Mouse (Mus musculus): ENCODE data around the gene Gm17416. TPM values are rescaled to one million over a fixed set of nuclear protein-coding genes. Genes with fewer than 3 reads are reported as not detected.

Gene Gm17416
- not detected in 2 replicates for polyA plus RNA-seq (2014; fragmentation: Nextera tagmentation; extraction: Ambion mirVana)

- Histone ChIP-seq H3K9ac (ENCODE audit: low read length) (no peak within 1 kb of the TSS), H3K36me3 (ENCODE audit: control insufficient read depth, insufficient read depth, low read length) (no peaks in the 10 kb centered on the region), H3K4me1 (replicated peaks; ENCODE audit: control insufficient read depth, insufficient read depth, low read length) (no peaks in the 10 kb centered on the region), H3K4me2 (ENCODE audit: low read length) (no peak within 1 kb of the TSS), H3K27me3 (replicated peaks; ENCODE audit: control insufficient read depth, insufficient read depth, low read length) (no peaks in the 10 kb centered on the region), H3K9me3 (ENCODE audit: control insufficient read depth, low read length) (no peaks in the 10 kb centered on the region), H3K4me3 (ENCODE audit: low read depth, low read length) (no peak within 1 kb of the TSS), H3K27ac (ENCODE audit: low read depth) (no peak within 1 kb of the TSS)
- WGBS: 90% methylated on average over 5 of the region's 5 CpGs
- no peak for DNase-seq (ENCODE audit: low spot score)
- ATAC-seq (replicated peaks; ENCODE audit: low FRiP score, low TSS enrichment, low read depth): no peak
Measured at GRCm38 (mm10) chr2:152569038-152569437, at the start of gene Gm17416. Gene Gm17416, plus strand, starts transcription at chr2:152569338.

- no peak for ATAC-seq (replicated peaks; ENCODE audit: low FRiP score, low TSS enrichment, low read depth)
- H3K4me1 ChIP-seq (replicated peaks; ENCODE audit: control insufficient read depth, insufficient read depth, low read length): no peaks in the 10 kb centered on the region
- H3K27me3 ChIP-seq (replicated peaks; ENCODE audit: control insufficient read depth, insufficient read depth, low read length): no peaks in the 10 kb centered on the region
- H3K27ac ChIP-seq (ENCODE audit: low read depth): no peak within 1 kb of the TSS
- no peak within 1 kb of the TSS for H3K4me2 ChIP-seq (ENCODE audit: low read length)
- H3K4me3 ChIP-seq (ENCODE audit: low read depth, low read length): no peak within 1 kb of the TSS
- H3K36me3 ChIP-seq (ENCODE audit: control insufficient read depth, insufficient read depth, low read length): no peaks in the 10 kb centered on the region
- WGBS: 43% methylated on average over 13 of the region's 13 CpGs
- DNase-seq (ENCODE audit: low spot score): no peak
- no peaks in the 10 kb centered on the region for H3K9me3 ChIP-seq (ENCODE audit: control insufficient read depth, low read length)
- H3K9ac ChIP-seq (ENCODE audit: low read length): no peak within 1 kb of the TSS
Measured at GRCm38 (mm10) chr2:152539944-152540710, 29.0 kb upstream of the Gm17416 start, which contains the start of gene Defb29. Gene Defb29, minus strand, starts transcription at chr2:152540098.

DNA sequence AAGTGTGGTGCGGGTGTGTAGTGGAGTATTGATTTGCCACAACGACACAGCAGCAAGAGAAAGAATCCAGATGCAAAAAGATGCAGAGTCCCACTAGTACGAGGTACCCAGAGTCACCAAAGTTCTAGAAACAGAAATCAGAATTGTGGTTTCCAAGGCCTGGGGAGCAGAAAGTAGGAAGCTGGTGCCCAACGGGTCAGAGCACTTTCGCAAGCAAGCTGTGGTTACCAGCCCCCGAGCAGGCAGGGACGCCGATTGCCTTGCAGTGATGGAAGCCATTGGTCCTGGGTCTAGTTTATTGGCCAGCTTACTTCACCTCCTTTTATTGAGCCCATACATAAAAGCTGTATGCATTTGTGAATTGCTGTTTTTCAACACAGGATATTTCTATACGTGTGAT lies 27.2 kb upstream of the Gm17416 start:
- Histone ChIP-seq H3K4me1 (replicated peaks; ENCODE audit: control insufficient read depth, insufficient read depth, low read length) (no peaks in the 10 kb centered on the region), H3K4me3 (ENCODE audit: low read depth, low read length) (no peak overlapping the region), H3K36me3 (ENCODE audit: control insufficient read depth, insufficient read depth, low read length) (no peaks in the 10 kb centered on the region), H3K27ac (ENCODE audit: low read depth) (no peak overlapping the region), H3K4me2 (ENCODE audit: low read length) (no peak overlapping the region), H3K9me3 (ENCODE audit: control insufficient read depth, low read length) (no peaks in the 10 kb centered on the region), H3K9ac (ENCODE audit: low read length) (no peak overlapping the region), H3K27me3 (replicated peaks; ENCODE audit: control insufficient read depth, insufficient read depth, low read length) (no peaks in the 10 kb centered on the region)
- WGBS: 86% methylated on average over 9 of the region's 9 CpGs
- ATAC-seq (replicated peaks; ENCODE audit: low FRiP score, low TSS enrichment, low read depth): no peak
- no peak for DNase-seq (ENCODE audit: low spot score)

- Histone ChIP-seq H3K4me2 (ENCODE audit: low read length) (no peak overlapping the region), H3K27ac (ENCODE audit: low read depth) (no peak overlapping the region), H3K9ac (ENCODE audit: low read length) (no peak overlapping the region), H3K4me3 (ENCODE audit: low read depth, low read length) (no peak overlapping the region), H3K27me3 (replicated peaks; ENCODE audit: control insufficient read depth, insufficient read depth, low read length) (no peaks in the 10 kb centered on the region), H3K9me3 (ENCODE audit: control insufficient read depth, low read length) (no peaks in the 10 kb centered on the region), H3K4me1 (replicated peaks; ENCODE audit: control insufficient read depth, insufficient read depth, low read length) (no peaks in the 10 kb centered on the region), H3K36me3 (ENCODE audit: control insufficient read depth, insufficient read depth, low read length) (no peaks in the 10 kb centered on the region)
- DNase-seq (ENCODE audit: low spot score) (no peak), ATAC-seq (replicated peaks; ENCODE audit: low FRiP score, low TSS enrichment, low read depth) (no peak)
- WGBS: 71% methylated on average over 2 of the region's 2 CpGs
Measured at GRCm38 (mm10) chr2:152542897-152543296, 26.2 kb upstream of the Gm17416 start.

DNA sequence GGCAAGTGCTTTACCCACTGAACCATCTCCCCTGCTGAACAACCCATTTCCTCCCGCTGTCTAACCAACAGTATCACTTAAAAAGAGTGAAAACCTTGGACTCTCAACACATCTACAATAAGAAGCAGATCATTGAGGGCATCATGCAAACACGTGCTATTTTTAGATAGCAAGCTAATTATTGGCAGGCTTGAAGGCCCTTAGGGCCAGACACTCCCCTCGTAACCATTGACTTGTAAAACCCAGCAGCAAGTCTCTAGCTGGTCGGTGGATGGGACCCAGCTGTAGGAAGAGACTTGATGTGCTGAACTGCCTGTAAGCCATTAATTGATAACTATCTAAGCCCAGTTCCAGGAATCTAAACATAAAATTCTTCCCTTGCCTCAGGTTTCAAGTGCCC lies 25.7 kb upstream of the Gm17416 start:
- WGBS: 67% methylated on average over 4 of the region's 4 CpGs
- H3K36me3 ChIP-seq (ENCODE audit: control insufficient read depth, insufficient read depth, low read length): no peaks in the 10 kb centered on the region
- ATAC-seq (replicated peaks; ENCODE audit: low FRiP score, low TSS enrichment, low read depth) (no peak), DNase-seq (ENCODE audit: low spot score) (no peak)
- no peaks in the 10 kb centered on the region for H3K4me1 ChIP-seq (replicated peaks; ENCODE audit: control insufficient read depth, insufficient read depth, low read length)
- no peak overlapping the region for H3K9ac ChIP-seq (ENCODE audit: low read length)
- no peaks in the 10 kb centered on the region for H3K9me3 ChIP-seq (ENCODE audit: control insufficient read depth, low read length)
- no peak overlapping the region for H3K4me2 ChIP-seq (ENCODE audit: low read length)
- no peak overlapping the region for H3K4me3 ChIP-seq (ENCODE audit: low read depth, low read length)
- H3K27me3 ChIP-seq (replicated peaks; ENCODE audit: control insufficient read depth, insufficient read depth, low read length): no peaks in the 10 kb centered on the region
- no peak overlapping the region for H3K27ac ChIP-seq (ENCODE audit: low read depth)

DNA sequence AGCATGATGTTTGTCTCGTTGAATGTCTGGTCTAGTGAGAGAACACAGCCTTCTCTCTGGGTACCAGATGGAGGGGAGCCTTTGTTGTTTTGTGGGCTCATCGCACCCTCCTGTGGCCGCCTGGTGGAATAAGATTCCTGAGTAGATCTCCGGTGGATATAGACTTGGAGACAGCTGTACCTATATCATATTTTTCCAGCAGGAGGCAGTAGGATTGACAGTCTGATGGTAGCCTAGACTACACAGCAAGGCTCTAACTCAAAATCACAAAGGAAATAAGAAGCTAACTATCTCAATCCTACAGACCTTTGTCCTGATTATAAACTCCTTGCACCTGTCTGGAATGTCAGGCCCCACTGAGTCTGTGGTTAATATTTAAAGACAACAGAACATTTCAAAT lies 24.4 kb upstream of the Gm17416 start:
- H3K9me3 ChIP-seq (ENCODE audit: control insufficient read depth, low read length): no peaks in the 10 kb centered on the region
- no peak overlapping the region for H3K4me2 ChIP-seq (ENCODE audit: low read length)
- no peaks in the 10 kb centered on the region for H3K36me3 ChIP-seq (ENCODE audit: control insufficient read depth, insufficient read depth, low read length)
- no peak overlapping the region for H3K9ac ChIP-seq (ENCODE audit: low read length)
- H3K27me3 ChIP-seq (replicated peaks; ENCODE audit: control insufficient read depth, insufficient read depth, low read length): no peaks in the 10 kb centered on the region
- WGBS: 22% methylated on average over 4 of the region's 4 CpGs
- H3K4me1 ChIP-seq (replicated peaks; ENCODE audit: control insufficient read depth, insufficient read depth, low read length): no peaks in the 10 kb centered on the region
- peak; percentile 58 for DNase-seq (ENCODE audit: low spot score)
- no peak overlapping the region for H3K27ac ChIP-seq (ENCODE audit: low read depth)
- peak; percentile 80 for ATAC-seq (replicated peaks; ENCODE audit: low FRiP score, low TSS enrichment, low read depth)
- no peak overlapping the region for H3K4me3 ChIP-seq (ENCODE audit: low read depth, low read length)

GRCm38 (mm10) chr2:152548124-152548523 lies 21.0 kb upstream of the Gm17416 start:
- 56% methylated on average over 5 of the region's 5 CpGs for WGBS
- H3K9ac ChIP-seq (ENCODE audit: low read length): no peak overlapping the region
- H3K4me1 ChIP-seq (replicated peaks; ENCODE audit: control insufficient read depth, insufficient read depth, low read length): no peaks in the 10 kb centered on the region
- H3K27me3 ChIP-seq (replicated peaks; ENCODE audit: control insufficient read depth, insufficient read depth, low read length): no peaks in the 10 kb centered on the region
- ATAC-seq (replicated peaks; ENCODE audit: low FRiP score, low TSS enrichment, low read depth): no peak
- no peak overlapping the region for H3K4me3 ChIP-seq (ENCODE audit: low read depth, low read length)
- no peak for DNase-seq (ENCODE audit: low spot score)
- H3K27ac ChIP-seq (ENCODE audit: low read depth): no peak overlapping the region
- no peaks in the 10 kb centered on the region for H3K9me3 ChIP-seq (ENCODE audit: control insufficient read depth, low read length)
- no peaks in the 10 kb centered on the region for H3K36me3 ChIP-seq (ENCODE audit: control insufficient read depth, insufficient read depth, low read length)
- H3K4me2 ChIP-seq (ENCODE audit: low read length): no peak overlapping the region

GRCm38 (mm10) chr2:152553774-152554423 lies 15.2 kb upstream of the Gm17416 start:
- no peaks in the 10 kb centered on the region for H3K4me1 ChIP-seq (replicated peaks; ENCODE audit: control insufficient read depth, insufficient read depth, low read length)
- 13% methylated on average over 16 of the region's 16 CpGs for WGBS
- no peaks in the 10 kb centered on the region for H3K9me3 ChIP-seq (ENCODE audit: control insufficient read depth, low read length)
- H3K27ac ChIP-seq (ENCODE audit: low read depth): no peak overlapping the region
- no peak overlapping the region for H3K4me3 ChIP-seq (ENCODE audit: low read depth, low read length)
- H3K4me2 ChIP-seq (ENCODE audit: low read length): no peak overlapping the region
- ATAC-seq (replicated peaks; ENCODE audit: low FRiP score, low TSS enrichment, low read depth): no peak
- DNase-seq (ENCODE audit: low spot score): peak; percentile 86
- no peak overlapping the region for H3K9ac ChIP-seq (ENCODE audit: low read length)
- H3K36me3 ChIP-seq (ENCODE audit: control insufficient read depth, insufficient read depth, low read length): no peaks in the 10 kb centered on the region
- no peaks in the 10 kb centered on the region for H3K27me3 ChIP-seq (replicated peaks; ENCODE audit: control insufficient read depth, insufficient read depth, low read length)

DNA sequence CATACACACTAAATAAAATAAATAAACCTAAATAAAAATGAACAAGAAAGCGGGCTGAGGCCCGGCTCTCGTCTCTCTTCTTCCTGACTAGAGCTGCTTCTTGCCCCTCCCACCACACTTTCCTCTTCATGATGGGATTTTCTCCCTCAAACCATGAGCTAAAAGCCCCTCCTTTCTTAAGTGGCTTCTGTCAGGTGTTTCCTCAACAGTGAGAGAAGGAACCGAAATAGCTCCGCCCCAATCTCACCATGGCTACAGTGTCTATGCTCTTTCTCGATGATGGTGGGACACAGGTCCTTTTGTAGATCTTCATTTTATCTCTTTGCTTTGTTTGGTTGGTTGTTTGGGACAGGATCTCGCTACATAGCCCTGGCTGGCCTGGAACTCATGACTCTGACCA lies 12.5 kb upstream of the Gm17416 start:
- Histone ChIP-seq H3K9ac (ENCODE audit: low read length) (no peak overlapping the region), H3K4me3 (ENCODE audit: low read depth, low read length) (no peak overlapping the region), H3K4me2 (ENCODE audit: low read length) (no peak overlapping the region), H3K4me1 (replicated peaks; ENCODE audit: control insufficient read depth, insufficient read depth, low read length) (no peaks in the 10 kb centered on the region), H3K27ac (ENCODE audit: low read depth) (no peak overlapping the region), H3K27me3 (replicated peaks; ENCODE audit: control insufficient read depth, insufficient read depth, low read length) (no peaks in the 10 kb centered on the region), H3K9me3 (ENCODE audit: control insufficient read depth, low read length) (no peaks in the 10 kb centered on the region), H3K36me3 (ENCODE audit: control insufficient read depth, insufficient read depth, low read length) (no peaks in the 10 kb centered on the region)
- DNase-seq (ENCODE audit: low spot score) (no peak), ATAC-seq (replicated peaks; ENCODE audit: low FRiP score, low TSS enrichment, low read depth) (no peak)
- WGBS: 81% methylated on average over 7 of the region's 7 CpGs
